Mouse (Mus musculus): Measurements from ENCODE around the gene Olfr963. TPM values are rescaled to one million over a fixed set of nuclear protein-coding genes. Genes with fewer than 3 reads are reported as not detected.
"Not testable (repeated sequence)": the region's sequence is repeated elsewhere in the genome, so short reads cannot be mapped to it uniquely, and the experiment has no call there.

Olfr963 gene
- polyA plus RNA-seq, 1 experiment from 2014 or later = not detected

DNA sequence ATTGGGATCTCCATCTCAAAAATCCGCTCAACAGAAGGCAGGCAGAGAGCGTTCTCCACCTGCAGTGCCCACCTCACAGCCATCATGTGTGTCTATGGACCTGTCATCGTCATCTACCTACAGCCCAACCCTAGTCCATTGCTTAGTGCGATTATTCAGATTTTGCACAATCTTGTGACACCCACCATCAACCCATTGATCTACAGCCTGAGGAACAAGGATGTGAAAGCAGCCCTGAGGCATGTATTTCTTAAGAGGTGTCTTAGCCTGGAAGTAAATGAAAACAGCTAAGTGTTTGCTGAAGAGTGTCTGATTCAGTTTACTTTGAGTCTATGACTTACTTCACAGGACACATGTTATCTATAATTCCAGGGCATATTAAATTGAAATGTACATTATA, 19.6 kb upstream of the Olfr963 start:
- no peak overlapping the region for H3K27ac ChIP-seq (ENCODE audit: low read length)
- DNase-seq (ENCODE audit: low spot score) (no peak), ATAC-seq (no peak)
- no peaks in the 10 kb centered on the region for H3K9me3 ChIP-seq (ENCODE audit: low read length)
- H3K4me2 ChIP-seq (replicated peaks; ENCODE audit: low read depth, low read length) = no peak overlapping the region
- TF ChIP-seq EP300 (IDR thresholded peaks at IDR 0.05) = no peak
- no peak for TF ChIP-seq CTCF (IDR thresholded peaks at IDR 0.05)
- H3K36me3 ChIP-seq (ENCODE audit: insufficient read depth, low read length) = no peaks in the 10 kb centered on the region
- H3K4me1 ChIP-seq (ENCODE audit: insufficient read depth, low read depth, low read length) = no peaks in the 10 kb centered on the region
- no peak overlapping the region for H3K4me3 ChIP-seq (ENCODE audit: low read depth, low read length)
- no peaks in the 10 kb centered on the region for H3K27me3 ChIP-seq (replicated peaks; ENCODE audit: insufficient read depth, low read length)
- no peak overlapping the region for H3K9ac ChIP-seq (replicated peaks; ENCODE audit: low read depth)
- 71% methylated on average over 4 of the region's 4 CpGs for WGBS

DNA sequence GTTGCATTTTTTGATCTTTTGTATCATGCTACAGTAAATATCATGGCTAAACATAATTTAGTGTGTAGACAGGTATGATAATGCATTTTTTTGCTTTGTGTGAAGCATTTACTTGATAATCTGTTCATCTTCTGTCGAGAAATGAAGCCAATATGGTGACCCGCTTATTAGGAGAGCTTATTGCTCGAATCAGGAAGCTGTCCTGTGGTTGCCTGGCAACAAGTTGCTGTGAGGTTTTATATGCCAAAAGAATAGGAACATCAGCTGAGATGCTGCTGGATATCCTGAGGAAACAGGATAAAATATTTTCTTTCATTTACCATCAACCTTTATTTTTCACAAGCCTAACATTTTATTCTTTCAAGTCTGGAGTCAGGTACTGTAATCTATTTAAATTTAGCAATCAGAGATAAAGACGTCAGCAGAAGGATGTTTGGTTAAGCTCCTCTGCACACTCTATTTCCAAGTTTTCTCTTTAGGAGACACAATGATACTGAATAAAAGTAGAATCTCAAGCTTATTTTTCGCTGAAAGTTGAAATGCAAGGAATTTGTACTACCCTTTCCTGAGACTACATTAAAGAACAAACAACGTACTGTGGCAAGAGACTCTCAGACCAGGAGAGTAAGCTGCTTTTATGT, 12.1 kb upstream of the Olfr963 start:
- Histone ChIP-seq H3K4me3 (ENCODE audit: low read depth, low read length) (no peak overlapping the region), H3K27ac (ENCODE audit: low read length) (no peak overlapping the region), H3K36me3 (ENCODE audit: insufficient read depth, low read length) (no peaks in the 10 kb centered on the region), H3K27me3 (replicated peaks; ENCODE audit: insufficient read depth, low read length) (no peaks in the 10 kb centered on the region), H3K4me1 (ENCODE audit: insufficient read depth, low read depth, low read length) (no peaks in the 10 kb centered on the region), H3K4me2 (replicated peaks; ENCODE audit: low read depth, low read length) (no peak overlapping the region), H3K9me3 (ENCODE audit: low read length) (no peaks in the 10 kb centered on the region), H3K9ac (replicated peaks; ENCODE audit: low read depth) (no peak overlapping the region)
- DNase-seq (ENCODE audit: low spot score) = no peak
- no peak for TF ChIP-seq CTCF (IDR thresholded peaks at IDR 0.05)
- no peak for TF ChIP-seq EP300 (IDR thresholded peaks at IDR 0.05)
- ATAC-seq = no peak
- WGBS = 54% methylated on average over 6 of the region's 6 CpGs

DNA sequence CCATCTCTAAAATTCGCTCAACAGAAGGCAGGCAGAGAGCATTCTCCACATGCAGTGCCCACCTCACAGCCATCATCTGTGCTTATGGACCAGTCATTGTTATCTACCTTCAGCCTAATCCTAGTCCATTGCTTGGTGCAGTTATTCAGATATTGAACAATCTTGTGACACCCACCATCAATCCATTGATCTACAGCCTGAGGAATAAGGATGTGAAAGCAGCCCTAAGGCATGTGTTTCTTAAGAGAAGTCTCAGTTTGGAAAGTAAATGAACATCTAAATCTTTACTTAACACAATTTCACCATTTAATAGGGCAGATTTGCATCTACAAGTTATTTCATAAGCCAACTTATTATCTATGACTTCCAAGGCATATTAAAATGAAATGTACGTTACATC, 2.7 kb downstream of the Olfr963 start:
- Histone ChIP-seq H3K4me3 (ENCODE audit: low read depth, low read length) (no peak overlapping the region), H3K4me2 (replicated peaks; ENCODE audit: low read depth, low read length) (no peak overlapping the region), H3K27me3 (replicated peaks; ENCODE audit: insufficient read depth, low read length) (no peaks in the 10 kb centered on the region), H3K36me3 (ENCODE audit: insufficient read depth, low read length) (no peaks in the 10 kb centered on the region), H3K9me3 (ENCODE audit: low read length) (no peaks in the 10 kb centered on the region), H3K9ac (replicated peaks; ENCODE audit: low read depth) (no peak overlapping the region), H3K4me1 (ENCODE audit: insufficient read depth, low read depth, low read length) (no peaks in the 10 kb centered on the region), H3K27ac (ENCODE audit: low read length) (no peak overlapping the region)
- WGBS = 67% methylated on average over 2 of the region's 2 CpGs
- DNase-seq (ENCODE audit: low spot score) (no peak), ATAC-seq (no peak)
- TF ChIP-seq EP300 (IDR thresholded peaks at IDR 0.05) = no peak
- no peak for TF ChIP-seq CTCF (IDR thresholded peaks at IDR 0.05)

GRCm38 (mm10) chr9:39674820-39675219, 7.8 kb downstream of the Olfr963 start:
- 73% methylated on average over 2 of the region's 2 CpGs for WGBS

DNA sequence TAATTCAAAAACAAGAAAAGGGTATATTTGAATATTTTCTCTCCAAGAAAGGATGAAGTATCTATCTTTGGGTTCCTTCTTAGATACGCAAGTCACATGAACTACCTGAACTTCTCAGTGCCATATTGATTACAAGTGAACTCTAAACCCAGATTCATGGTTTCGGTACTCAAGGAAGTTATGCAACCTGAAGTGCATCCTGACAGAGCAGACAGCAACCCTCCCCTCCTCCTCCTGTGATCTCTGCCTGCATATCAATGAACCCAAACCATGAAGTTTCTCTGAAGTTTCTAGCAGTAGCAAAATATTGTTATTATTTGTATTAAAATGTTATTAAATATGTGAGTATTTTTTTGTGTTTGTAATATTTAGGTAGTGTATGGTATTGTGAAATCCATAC, 11.6 kb downstream of the Olfr963 start:
- H3K9ac ChIP-seq (replicated peaks; ENCODE audit: low read depth) = no peak overlapping the region
- 90% methylated on average over 2 of the region's 2 CpGs for WGBS
- no peak for ATAC-seq

More at GRCm38 (mm10) chr9:39674820-39675219, 7.8 kb downstream of the Olfr963 start:
- Histone ChIP-seq H3K27me3 (replicated peaks; ENCODE audit: insufficient read depth, low read length) (no peaks in the 10 kb centered on the region), H3K4me1 (ENCODE audit: insufficient read depth, low read depth, low read length) (no peaks in the 10 kb centered on the region), H3K27ac (ENCODE audit: low read length) (no peak overlapping the region), H3K9ac (replicated peaks; ENCODE audit: low read depth) (no peak overlapping the region), H3K4me3 (ENCODE audit: low read depth, low read length) (no peak overlapping the region), H3K4me2 (replicated peaks; ENCODE audit: low read depth, low read length) (no peak overlapping the region), H3K9me3 (ENCODE audit: low read length) (no peaks in the 10 kb centered on the region), H3K36me3 (ENCODE audit: insufficient read depth, low read length) (no peaks in the 10 kb centered on the region)
- ATAC-seq (no peak), DNase-seq (ENCODE audit: low spot score) (no peak)
- TF ChIP-seq CTCF (IDR thresholded peaks at IDR 0.05) (no peak), EP300 (IDR thresholded peaks at IDR 0.05) (no peak)

DNA sequence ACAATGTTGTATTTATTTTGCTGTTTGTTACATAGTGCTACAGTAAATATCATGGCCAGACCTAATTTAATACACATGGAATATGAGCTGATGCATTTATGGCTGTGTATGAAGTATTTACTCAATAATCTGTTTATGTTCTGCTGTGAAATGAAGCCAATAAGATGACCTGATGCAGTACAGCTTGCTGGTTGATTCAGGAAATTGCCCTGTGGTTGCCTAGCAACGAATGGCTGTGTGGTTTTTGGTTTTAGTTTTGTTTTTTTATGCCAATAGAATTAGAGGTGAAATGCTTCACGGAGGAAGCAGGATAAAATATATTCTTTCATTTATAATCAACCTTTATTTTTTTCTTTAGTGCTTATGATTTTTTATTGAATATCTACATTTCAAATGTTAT, 12.3 kb downstream of the Olfr963 start:
- H3K36me3 ChIP-seq (ENCODE audit: insufficient read depth, low read length) = no peaks in the 10 kb centered on the region
- no peak overlapping the region for H3K27ac ChIP-seq (ENCODE audit: low read length)
- DNase-seq (ENCODE audit: low spot score) = no peak
- TF ChIP-seq CTCF (IDR thresholded peaks at IDR 0.05) = no peak
- no peak for TF ChIP-seq EP300 (IDR thresholded peaks at IDR 0.05)
- H3K4me3 ChIP-seq (ENCODE audit: low read depth, low read length) = no peak overlapping the region
- ATAC-seq = no peak
- no peaks in the 10 kb centered on the region for H3K27me3 ChIP-seq (replicated peaks; ENCODE audit: insufficient read depth, low read length)
- no peaks in the 10 kb centered on the region for H3K4me1 ChIP-seq (ENCODE audit: insufficient read depth, low read depth, low read length)
- no peak overlapping the region for H3K9ac ChIP-seq (replicated peaks; ENCODE audit: low read depth)
- H3K9me3 ChIP-seq (ENCODE audit: low read length) = no peaks in the 10 kb centered on the region
- 60% methylated on average over 2 of the region's 2 CpGs for WGBS
- no peak overlapping the region for H3K4me2 ChIP-seq (replicated peaks; ENCODE audit: low read depth, low read length)

More for the DNA sequence above, 11.6 kb downstream of the Olfr963 start:
- Histone ChIP-seq H3K9me3 (ENCODE audit: low read length) (no peaks in the 10 kb centered on the region), H3K4me1 (ENCODE audit: insufficient read depth, low read depth, low read length) (no peaks in the 10 kb centered on the region), H3K27me3 (replicated peaks; ENCODE audit: insufficient read depth, low read length) (no peaks in the 10 kb centered on the region), H3K36me3 (ENCODE audit: insufficient read depth, low read length) (no peaks in the 10 kb centered on the region), H3K27ac (ENCODE audit: low read length) (no peak overlapping the region), H3K4me2 (replicated peaks; ENCODE audit: low read depth, low read length) (no peak overlapping the region), H3K4me3 (ENCODE audit: low read depth, low read length) (no peak overlapping the region)
- TF ChIP-seq EP300 (IDR thresholded peaks at IDR 0.05) (no peak), CTCF (IDR thresholded peaks at IDR 0.05) (no peak)
- no peak for DNase-seq (ENCODE audit: low spot score)

DNA sequence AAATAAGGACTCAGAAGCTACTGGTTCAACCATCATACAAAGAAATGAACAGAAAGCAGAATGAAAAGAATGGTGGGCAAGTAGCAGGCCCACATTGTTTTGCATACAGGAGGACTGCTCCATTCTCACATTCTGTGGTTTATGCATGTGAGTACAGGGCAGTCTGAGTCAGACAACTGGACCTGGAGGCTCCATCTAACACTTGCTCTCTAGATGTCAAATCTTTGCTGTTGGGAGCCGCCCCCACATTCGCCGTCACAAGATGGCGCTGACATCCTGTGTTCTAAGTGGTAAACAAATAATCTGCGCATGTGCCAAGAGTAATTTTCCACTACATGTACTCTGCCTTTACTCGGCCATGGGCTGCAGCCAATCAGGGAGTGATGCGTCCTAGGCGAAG, 34.1 kb downstream of the Olfr963 start:
- H3K4me2 ChIP-seq (replicated peaks; ENCODE audit: low read depth, low read length); H3K27ac ChIP-seq (ENCODE audit: low read length); DNase-seq (ENCODE audit: low spot score); H3K9me3 ChIP-seq (ENCODE audit: low read length); H3K4me3 ChIP-seq (ENCODE audit: low read depth, low read length); H3K36me3 ChIP-seq (ENCODE audit: insufficient read depth, low read length); H3K9ac ChIP-seq (replicated peaks; ENCODE audit: low read depth); ATAC-seq; H3K27me3 ChIP-seq (replicated peaks; ENCODE audit: insufficient read depth, low read length); H3K4me1 ChIP-seq (ENCODE audit: insufficient read depth, low read depth, low read length): not testable (repeated sequence)
- 88% methylated on average over 7 of the region's 8 CpGs for WGBS

Measured in lung, postnatal 0 days (tissue).